Mouse (Mus musculus): Measurements from ENCODE around the gene Arhgef10l.

GRCm38 (mm10) chr4:140649207-140649591 lies 16.6 kb downstream of the Arhgef10l start:
- TF ChIP-seq CTCF (IDR thresholded peaks at IDR 0.05; ENCODE audit: insufficient read depth, low read length) (no peak), POLR2A (IDR thresholded peaks at IDR 0.05; ENCODE audit: borderline replicate concordance, extremely low read depth, low read depth, low read length) (no peak)

All from lung, adult 2 months (tissue).